Mouse (Mus musculus): ENCODE data around the gene Rtl6. TPM values are rescaled to one million over a fixed set of nuclear protein-coding genes. Genes with fewer than 3 reads are reported as not detected.
A peak's percentile ranks its signal among the peaks of the same experiment; 100 is the strongest.

Gene Rtl6
- polyA plus RNA-seq, 1 experiment from 2014 or later: 3.5 TPM

DNA sequence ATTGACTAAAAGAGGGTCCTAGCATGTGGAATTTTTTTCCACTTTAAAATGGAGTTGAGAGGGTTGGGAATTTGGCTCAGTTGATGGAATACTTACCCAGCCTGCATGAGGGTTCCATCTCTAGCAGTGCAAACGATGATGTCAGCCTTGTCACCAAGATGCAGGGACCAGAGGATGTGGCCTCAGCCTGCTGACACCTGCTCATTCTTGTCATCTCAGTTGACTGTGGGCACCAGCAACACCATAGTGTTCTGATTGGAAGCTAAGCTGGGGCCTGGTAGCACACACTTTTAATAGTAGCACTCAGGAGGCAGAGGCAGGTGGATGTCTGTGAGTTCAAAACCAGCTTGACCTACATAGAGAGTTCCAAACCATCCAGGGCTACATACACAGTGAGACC, 21.0 kb upstream of the Rtl6 start:
- no peak for TF ChIP-seq CTCF (IDR thresholded peaks at IDR 0.05; ENCODE audit: low read depth)
- TF ChIP-seq EP300 (optimal IDR thresholded peaks at IDR 0.05): no peak
- no peaks in the 10 kb centered on the region for H3K9me3 ChIP-seq (ENCODE audit: control insufficient read depth, low read length)
- no peaks in the 10 kb centered on the region for H3K4me1 ChIP-seq (replicated peaks; ENCODE audit: control insufficient read depth, insufficient read depth)
- DNase-seq (ENCODE audit: low spot score) (no peak), ATAC-seq (ENCODE audit: low FRiP score, low TSS enrichment) (no peak)
- H3K4me2 ChIP-seq (replicated peaks; ENCODE audit: low read depth): no peak overlapping the region
- no peaks in the 10 kb centered on the region for H3K36me3 ChIP-seq (ENCODE audit: control insufficient read depth, insufficient read depth, low read length)
- no peak overlapping the region for H3K4me3 ChIP-seq (ENCODE audit: low read depth, low read length)
- 64% methylated on average over 1 of the region's 1 CpGs for WGBS
- H3K27me3 ChIP-seq (ENCODE audit: control insufficient read depth, insufficient read depth, low read length): no peaks in the 10 kb centered on the region
- no peak overlapping the region for H3K27ac ChIP-seq (replicated peaks)
- no peak overlapping the region for H3K9ac ChIP-seq (ENCODE audit: low read length)

GRCm38 (mm10) chr15:84577019-84577418, 19.4 kb upstream of the Rtl6 start:
- Histone ChIP-seq H3K27me3 (ENCODE audit: control insufficient read depth, insufficient read depth, low read length) (no peaks in the 10 kb centered on the region), H3K4me2 (replicated peaks; ENCODE audit: low read depth) (no peak overlapping the region), H3K4me3 (ENCODE audit: low read depth, low read length) (no peak overlapping the region), H3K9ac (ENCODE audit: low read length) (no peak overlapping the region), H3K9me3 (ENCODE audit: control insufficient read depth, low read length) (no peaks in the 10 kb centered on the region), H3K36me3 (ENCODE audit: control insufficient read depth, insufficient read depth, low read length) (no peaks in the 10 kb centered on the region), H3K4me1 (replicated peaks; ENCODE audit: control insufficient read depth, insufficient read depth) (no peaks in the 10 kb centered on the region), H3K27ac (replicated peaks) (no peak overlapping the region)
- TF ChIP-seq EP300 (optimal IDR thresholded peaks at IDR 0.05) (no peak), CTCF (IDR thresholded peaks at IDR 0.05; ENCODE audit: low read depth) (no peak)
- ATAC-seq (ENCODE audit: low FRiP score, low TSS enrichment): no peak
- DNase-seq (ENCODE audit: low spot score): no peak
- WGBS: 46% methylated on average over 4 of the region's 4 CpGs

DNA sequence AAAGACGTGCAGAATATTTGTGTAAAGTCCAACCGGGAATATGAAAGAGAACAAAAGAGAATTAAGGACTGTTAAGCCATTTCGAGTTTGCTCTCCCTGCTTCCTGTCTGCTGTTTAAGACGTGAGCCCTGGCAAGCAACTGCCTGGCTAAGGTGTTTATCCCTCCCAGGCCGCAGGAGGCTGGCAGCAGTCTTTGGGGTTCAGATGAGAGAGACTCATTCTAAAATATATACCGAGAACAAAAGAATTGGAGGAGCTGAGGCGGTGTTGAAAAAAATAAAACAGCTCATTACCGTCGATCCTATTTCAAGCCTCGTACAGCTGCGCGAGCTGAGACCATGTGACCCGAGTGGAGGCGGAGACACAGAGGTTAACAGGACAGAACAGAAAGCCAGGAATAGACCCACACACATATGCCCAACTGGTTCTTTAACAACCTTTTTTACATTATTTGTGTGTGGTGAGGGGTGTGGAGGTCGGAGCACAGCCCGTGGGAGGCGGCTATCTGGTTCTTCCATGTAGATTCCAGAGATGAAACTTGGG, 9.0 kb upstream of the Rtl6 start:
- Histone ChIP-seq H3K4me1 (replicated peaks; ENCODE audit: control insufficient read depth, insufficient read depth) (no peaks in the 10 kb centered on the region), H3K9ac (ENCODE audit: low read length) (no peak overlapping the region), H3K4me2 (replicated peaks; ENCODE audit: low read depth) (0 out of 2 replicates have a peak overlapping the region, but pooled peaks have one; percentile 14), H3K36me3 (ENCODE audit: control insufficient read depth, insufficient read depth, low read length) (no peaks in the 10 kb centered on the region), H3K9me3 (ENCODE audit: control insufficient read depth, low read length) (no peaks in the 10 kb centered on the region), H3K27me3 (ENCODE audit: control insufficient read depth, insufficient read depth, low read length) (no peaks in the 10 kb centered on the region), H3K4me3 (ENCODE audit: low read depth, low read length) (no peak overlapping the region), H3K27ac (replicated peaks) (no peak overlapping the region)
- DNase-seq (ENCODE audit: low spot score) (no peak), ATAC-seq (ENCODE audit: low FRiP score, low TSS enrichment) (no peak)
- 53% methylated on average over 17 of the region's 17 CpGs for WGBS
- TF ChIP-seq CTCF (IDR thresholded peaks at IDR 0.05; ENCODE audit: low read depth) (no peak), EP300 (optimal IDR thresholded peaks at IDR 0.05) (no peak)

DNA sequence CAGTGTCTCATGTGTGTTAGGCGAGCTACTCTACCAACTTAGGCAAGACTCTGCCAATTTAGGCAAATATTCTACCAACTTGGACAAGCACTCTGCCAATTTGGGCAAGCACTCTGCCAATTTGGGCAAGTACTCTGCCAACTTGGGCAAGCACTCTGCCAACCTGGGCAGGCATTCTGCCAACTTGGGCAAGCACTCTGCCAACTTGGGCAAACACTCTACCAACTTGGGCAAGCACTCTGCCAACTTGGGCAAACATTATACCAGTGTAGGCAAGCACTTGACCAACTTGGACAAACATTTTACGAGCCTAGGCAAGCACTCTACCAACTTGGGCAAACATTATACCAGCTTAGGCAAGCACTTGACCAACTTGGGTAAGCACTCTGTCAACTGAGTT, 3.9 kb upstream of the Rtl6 start:
- ATAC-seq (ENCODE audit: low FRiP score, low TSS enrichment): no peak
- no peaks in the 10 kb centered on the region for H3K36me3 ChIP-seq (ENCODE audit: control insufficient read depth, insufficient read depth, low read length)
- DNase-seq (ENCODE audit: low spot score): no peak
- 73% methylated on average over 2 of the region's 2 CpGs for WGBS
- H3K4me1 ChIP-seq (replicated peaks; ENCODE audit: control insufficient read depth, insufficient read depth): no peaks in the 10 kb centered on the region
- H3K27ac ChIP-seq (replicated peaks): no peak overlapping the region
- H3K9me3 ChIP-seq (ENCODE audit: control insufficient read depth, low read length): no peaks in the 10 kb centered on the region
- H3K9ac ChIP-seq (ENCODE audit: low read length): no peak overlapping the region
- no peaks in the 10 kb centered on the region for H3K27me3 ChIP-seq (ENCODE audit: control insufficient read depth, insufficient read depth, low read length)
- H3K4me2 ChIP-seq (replicated peaks; ENCODE audit: low read depth): no peak overlapping the region
- no peak overlapping the region for H3K4me3 ChIP-seq (ENCODE audit: low read depth, low read length)
- no peak for TF ChIP-seq EP300 (optimal IDR thresholded peaks at IDR 0.05)
- TF ChIP-seq CTCF (IDR thresholded peaks at IDR 0.05; ENCODE audit: low read depth): no peak

DNA sequence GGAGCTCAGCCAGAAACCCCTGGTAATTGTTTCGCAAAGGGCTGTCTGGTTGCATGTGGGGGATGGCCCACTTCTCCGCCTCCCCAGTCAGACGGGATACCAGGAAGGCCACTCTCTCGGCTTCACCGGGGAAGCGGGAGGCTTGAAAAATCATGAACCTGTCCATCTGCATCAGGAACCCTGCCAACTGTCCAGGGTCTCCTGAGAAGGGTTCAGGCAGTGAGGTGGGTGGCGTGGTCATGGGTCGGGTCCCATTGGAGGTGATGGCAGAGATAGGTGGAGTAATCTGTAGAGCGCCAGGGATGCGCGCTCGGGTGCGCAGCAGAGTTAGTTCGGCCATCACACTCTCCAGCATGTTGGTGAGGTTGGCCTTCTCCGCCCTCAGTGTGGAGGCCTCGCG, 949 bp downstream of the Rtl6 start:
- Histone ChIP-seq H3K4me2 (replicated peaks; ENCODE audit: low read depth) (no peak overlapping the region; the same call in 1 of the 2 replicates), H3K36me3 (ENCODE audit: control insufficient read depth, insufficient read depth, low read length) (no peaks in the 10 kb centered on the region), H3K27ac (replicated peaks) (no peak overlapping the region), H3K4me1 (replicated peaks; ENCODE audit: control insufficient read depth, insufficient read depth) (no peaks in the 10 kb centered on the region), H3K9ac (ENCODE audit: low read length) (no peak overlapping the region), H3K4me3 (ENCODE audit: low read depth, low read length) (no peak overlapping the region; the same call in 1 of the 2 replicates), H3K9me3 (ENCODE audit: control insufficient read depth, low read length) (no peaks in the 10 kb centered on the region), H3K27me3 (ENCODE audit: control insufficient read depth, insufficient read depth, low read length) (no peaks in the 10 kb centered on the region)
- TF ChIP-seq EP300 (optimal IDR thresholded peaks at IDR 0.05): no peak
- no peak for TF ChIP-seq CTCF (IDR thresholded peaks at IDR 0.05; ENCODE audit: low read depth)
- DNase-seq (ENCODE audit: low spot score) (no peak), ATAC-seq (ENCODE audit: low FRiP score, low TSS enrichment) (no peak; the same call in 1 of the 2 replicates)
- 99% methylated on average over 17 of the region's 17 CpGs for WGBS

DNA sequence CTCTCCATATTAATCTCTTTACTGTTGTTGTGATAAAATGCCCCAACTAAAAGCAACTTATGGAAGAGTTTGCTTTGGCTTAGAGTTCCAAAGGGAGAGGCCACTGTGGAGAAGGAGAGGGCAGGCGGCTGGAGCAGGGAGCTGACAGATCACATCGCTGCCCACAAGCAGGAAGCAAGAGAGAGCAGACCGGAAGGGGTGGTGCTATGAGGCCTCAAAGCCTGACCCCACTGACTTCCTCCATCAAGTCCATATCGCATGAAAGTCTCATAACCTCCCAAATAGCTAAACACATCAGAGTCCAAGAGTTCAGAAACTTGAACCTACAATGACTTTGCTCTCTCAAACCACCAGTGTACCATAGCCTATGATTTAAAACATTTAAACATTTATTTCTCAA, 6.6 kb downstream of the Rtl6 start:
- Histone ChIP-seq H3K9me3 (ENCODE audit: control insufficient read depth, low read length) (no peaks in the 10 kb centered on the region), H3K27ac (replicated peaks) (no peak overlapping the region), H3K4me3 (ENCODE audit: low read depth, low read length) (no peak overlapping the region), H3K36me3 (ENCODE audit: control insufficient read depth, insufficient read depth, low read length) (no peaks in the 10 kb centered on the region), H3K4me1 (replicated peaks; ENCODE audit: control insufficient read depth, insufficient read depth) (no peaks in the 10 kb centered on the region), H3K4me2 (replicated peaks; ENCODE audit: low read depth) (no peak overlapping the region), H3K9ac (ENCODE audit: low read length) (no peak overlapping the region), H3K27me3 (ENCODE audit: control insufficient read depth, insufficient read depth, low read length) (no peaks in the 10 kb centered on the region)
- no peak for DNase-seq (ENCODE audit: low spot score)
- no peak for TF ChIP-seq CTCF (IDR thresholded peaks at IDR 0.05; ENCODE audit: low read depth)
- TF ChIP-seq EP300 (optimal IDR thresholded peaks at IDR 0.05): no peak
- 72% methylated on average over 4 of the region's 4 CpGs for WGBS
- ATAC-seq (ENCODE audit: low FRiP score, low TSS enrichment): no peak

Measured in stomach, postnatal 0 days (tissue).